Mouse (Mus musculus): ENCODE measurements at regions not wholly inside any gene's neighbourhood (a gene's known extent, or its start where the extent isn't known, plus 50 kb on each side); places are given as distances from the start of the nearest gene placed in this dataset.

DNA sequence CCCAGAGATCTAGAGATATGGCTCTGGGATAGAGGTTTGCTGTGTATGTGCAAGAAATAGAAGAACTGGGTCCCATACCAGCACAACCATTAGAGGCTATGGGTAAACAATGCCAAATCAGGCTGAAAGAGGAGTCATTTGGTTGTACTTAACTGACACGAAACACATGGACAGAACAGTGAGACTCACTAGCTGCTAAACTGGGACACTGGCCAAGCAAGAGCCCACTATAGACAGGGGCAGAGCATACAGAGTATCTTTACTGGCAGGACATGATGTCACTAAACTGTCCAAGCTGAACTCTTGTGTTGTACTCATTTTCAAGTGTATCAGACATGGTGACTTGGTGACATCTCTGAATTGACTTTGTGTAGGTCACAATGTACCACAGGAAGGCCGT lies 371.3 kb upstream of the Dynlrb2 start:
- TF ChIP-seq CTCF (IDR thresholded peaks at IDR 0.05; ENCODE audit: low read depth) = no peak
- no peak for TF ChIP-seq EP300 (IDR thresholded peaks at IDR 0.05; ENCODE audit: low read depth)

Measured in liver, embryonic 14.5 days (tissue).